Mouse (Mus musculus) mature B cell (primary cell): ENCODE results near the gene Acad11.

Experiments used
- in situ Hi-C: fragments of 300-500 bp; cut with MboI; formaldehyde crosslinking; loops from 2 replicates; pipeline ENCODE4 v1.14.3; 2019

Gene Acad11

GRCm38 (mm10) chr9:104063244-104063961 is at the start of gene Acad11:
Gene Acad11 (plus strand): TSS chr9:104063377.
- in situ Hi-C loops, result no loop called here

- in situ Hi-C loops, result no loop called here
These were observed 48.7 kb upstream of the Acad11 start for GRCm38 (mm10) chr9:104014526-104014925.

- in situ Hi-C loops, result no loop called here
These were observed 42.2 kb upstream of the Acad11 start for GRCm38 (mm10) chr9:104021026-104021425.

- in situ Hi-C loops, result no loop called here
These were observed 36.0 kb upstream of the Acad11 start for GRCm38 (mm10) chr9:104027186-104027585.

GRCm38 (mm10) chr9:104029861-104030260 is 33.3 kb upstream of the Acad11 start:
- in situ Hi-C loops, result no loop called here

- in situ Hi-C loops, result no loop called here
These were observed 28.9 kb upstream of the Acad11 start for GRCm38 (mm10) chr9:104034231-104034630.

- in situ Hi-C loops, result no loop called here
These were observed 28.5 kb upstream of the Acad11 start for GRCm38 (mm10) chr9:104034718-104035117.

- in situ Hi-C loops, result no loop called here
These were observed 27.7 kb upstream of the Acad11 start for GRCm38 (mm10) chr9:104035261-104036015.

- in situ Hi-C loops, result no loop called here
These were observed 24.9 kb upstream of the Acad11 start for GRCm38 (mm10) chr9:104038266-104038665.

GRCm38 (mm10) chr9:104039031-104039695 is 24.0 kb upstream of the Acad11 start:
- in situ Hi-C loops, result no loop called here

- in situ Hi-C loops, result no loop called here
These were observed 23.4 kb upstream of the Acad11 start for GRCm38 (mm10) chr9:104039742-104040141.

GRCm38 (mm10) chr9:104040362-104040761 is 22.8 kb upstream of the Acad11 start, which contains the start of gene Gm28305:
Gene Gm28305 (plus strand): TSS chr9:104040662.
- in situ Hi-C loops, result no loop called here

GRCm38 (mm10) chr9:104043676-104044075 is 19.5 kb upstream of the Acad11 start:
- in situ Hi-C loops, result no loop called here

GRCm38 (mm10) chr9:104051028-104051427 is 12.1 kb upstream of the Acad11 start:
- in situ Hi-C loops, result no loop called here

- in situ Hi-C loops, result no loop called here
These were observed 540 bp upstream of the Acad11 start, which contains the start of gene Uba5 for GRCm38 (mm10) chr9:104062430-104063243. Gene Uba5 (minus strand): TSS chr9:104063134.

- in situ Hi-C loops, result no loop called here
These were observed 1.4 kb downstream of the Acad11 start for GRCm38 (mm10) chr9:104064571-104064970.

GRCm38 (mm10) chr9:104070241-104070640 is 7.1 kb downstream of the Acad11 start:
- in situ Hi-C loops, result no loop called here

- in situ Hi-C loops, result no loop called here
These were observed 7.9 kb downstream of the Acad11 start for GRCm38 (mm10) chr9:104070863-104071604.

- in situ Hi-C loops, result no loop called here
These were observed 12.6 kb downstream of the Acad11 start for GRCm38 (mm10) chr9:104075808-104076207.

- in situ Hi-C loops, result no loop called here
These were observed 15.6 kb downstream of the Acad11 start for GRCm38 (mm10) chr9:104078780-104079179.

GRCm38 (mm10) chr9:104079379-104079778 is 16.2 kb downstream of the Acad11 start:
- in situ Hi-C loops, result no loop called here
